17 mouse cellular contexts compared by ENCODE assay signal in genomic region chr10:80002829-80003228, GRCm38 (mm10). TPM values are rescaled to one million over a fixed set of nuclear protein-coding genes. Genes with fewer than 3 reads are reported as not detected.
A peak's percentile ranks its signal among the peaks of the same experiment; 100 is the strongest.
DNase-seq lines count a peak whose midpoint lies in the region; ATAC-seq and TF ChIP-seq lines count a peak whose summit lies in the region.
"Had no signal": no experiment of that assay in that cellular context is flagged by ENCODE, and none has a peak within 500 bp of the region (broad histone marks: within the 10 kb centered on the region; RNA-seq: fewer than 3 reads in every experiment).

No protein-coding gene starts in this region.

- no peak for ATAC-seq in kidney, embryonic 16.5 days (ENCODE audit: low FRiP score, low TSS enrichment)
- no peak for ATAC-seq in G1E (ENCODE audit: extremely low read depth, insufficient number of reproducible peaks, low FRiP score, poor library complexity, severe bottlenecking)
- no peak for ATAC-seq in limb, embryonic 11.5 days (ENCODE audit: insufficient number of reproducible peaks, low FRiP score, low TSS enrichment, low read depth)
- ATAC-seq: activated CD4-positive, CD25-positive, alpha-beta regulatory T cell, adult 4 months had no signal

- H3K27ac ChIP-seq in heart, embryonic 10.5 days: peak overlapping the region; percentile 32
- H3K27ac ChIP-seq in kidney, embryonic 16.5 days (ENCODE audit: low read length): no peak overlapping the region
- H3K27ac ChIP-seq in limb, embryonic 11.5 days (replicated peaks; ENCODE audit: low read depth, low read length): no peak overlapping the region
- H3K27ac ChIP-seq: hindbrain, embryonic 15.5 days had no signal

- no peak for DNase-seq in heart, embryonic 10.5 days (ENCODE audit: low spot score)
- no peak for DNase-seq in heart, postnatal 36 days
- DNase-seq in kidney, adult 11 months: no peak
- DNase-seq in G1E (ENCODE audit: low spot score): no peak
- DNase-seq in limb, embryonic 11.5 days (ENCODE audit: low spot score): no peak
- no peak for DNase-seq in c-Kit-positive CD71-positive TER-119-positive erythroid progenitor cells, embryonic 14.5 days (ENCODE audit: low spot score)
- no peak for DNase-seq in left cerebral cortex, adult 9 months (ENCODE audit: low spot score in 2 of 2)
- DNase-seq: B cell, adult 2 months; cerebellum, adult 9-10 months; embryo, embryonic 11 days; right cerebral cortex, postnatal 25 days; thymus, postnatal 25 days had no signal

- H3K4me3 ChIP-seq in heart, embryonic 10.5 days: peak overlapping the region; percentile 20
- H3K4me3 ChIP-seq in kidney, embryonic 16.5 days (ENCODE audit: low read length): no peak overlapping the region
- H3K4me3 ChIP-seq in G1E (ENCODE audit: low read depth, low read length): peak overlapping the region; percentile 37; the same call in 1 of the 2 replicates
- no peak overlapping the region for H3K4me3 ChIP-seq in limb, embryonic 11.5 days (ENCODE audit: low read depth, low read length)
- H3K4me3 ChIP-seq: hindbrain, embryonic 15.5 days had no signal

- intact Hi-C loops in heart, postnatal 36 days (cut with DNase I): loop anchor here (2.0 kb wide), 1 partner anchor 32 kb away; no protein-coding TSS in a partner anchor

- 0 out of 2 replicates have a peak, but pooled peaks cover 3% of the 10 kb centered on the region for H3K36me3 ChIP-seq in heart, embryonic 10.5 days
- H3K36me3 ChIP-seq in kidney, embryonic 16.5 days (ENCODE audit: insufficient read depth, low read length): no peaks in the 10 kb centered on the region
- peaks cover 100% of the 10 kb centered on the region for H3K36me3 ChIP-seq in G1E (replicated peaks)
- H3K36me3 ChIP-seq in limb, embryonic 11.5 days (ENCODE audit: control insufficient read depth, insufficient read depth, low read length): no peaks in the 10 kb centered on the region
- H3K36me3 ChIP-seq: hindbrain, embryonic 15.5 days had no signal

- H3K9ac ChIP-seq in kidney, embryonic 16.5 days (replicated peaks; ENCODE audit: low read length): 0 out of 2 replicates have a peak overlapping the region, but pooled peaks have one; percentile 36
- no peak overlapping the region for H3K9ac ChIP-seq in limb, embryonic 11.5 days (ENCODE audit: low read length)
- H3K9ac ChIP-seq: hindbrain, embryonic 15.5 days had no signal

- no peak for TF ChIP-seq CTCF in G1E (IDR thresholded peaks at IDR 0.05; ENCODE audit: low read depth, low read length)

- H3K9me3 ChIP-seq in heart, embryonic 10.5 days: no peaks in the 10 kb centered on the region
- H3K9me3 ChIP-seq in kidney, embryonic 16.5 days (ENCODE audit: low read length): no peaks in the 10 kb centered on the region
- no peaks in the 10 kb centered on the region for H3K9me3 ChIP-seq in G1E (replicated peaks)
- no peaks in the 10 kb centered on the region for H3K9me3 ChIP-seq in limb, embryonic 11.5 days (ENCODE audit: control insufficient read depth, low read length)
- H3K9me3 ChIP-seq: hindbrain, embryonic 15.5 days had no signal

- 25% methylated on average over 21 of the region's 21 CpGs for WGBS in heart, embryonic 10.5 days
- WGBS in kidney, embryonic 16.5 days: 25% methylated on average over 21 of the region's 21 CpGs
- WGBS in limb, embryonic 11.5 days: 22% methylated on average over 21 of the region's 21 CpGs

- peaks cover 32% of the 10 kb centered on the region for H3K4me1 ChIP-seq in heart, embryonic 10.5 days
- H3K4me1 ChIP-seq in kidney, embryonic 16.5 days (ENCODE audit: insufficient read depth, low read length): peaks cover 19% of the 10 kb centered on the region
- H3K4me1 ChIP-seq in G1E (ENCODE audit: insufficient read depth, low read depth, low read length): peaks cover 50% of the 10 kb centered on the region
- peaks cover 11% of the 10 kb centered on the region for H3K4me1 ChIP-seq in limb, embryonic 11.5 days (ENCODE audit: control insufficient read depth, insufficient read depth, low read length)

- peak overlapping the region; percentile 24 for H3K4me2 ChIP-seq in kidney, embryonic 16.5 days (replicated peaks; ENCODE audit: low read depth, low read length)
- H3K4me2 ChIP-seq in limb, embryonic 11.5 days (ENCODE audit: low read depth, severe bottlenecking): peak overlapping the region; percentile 15; the same call in 1 of the 2 replicates
- H3K4me2 ChIP-seq: hindbrain, embryonic 15.5 days had no signal

- H3K27me3 ChIP-seq in heart, embryonic 10.5 days (ENCODE audit: insufficient read depth, poor library complexity, severe bottlenecking): peaks cover 96% of the 10 kb centered on the region
- H3K27me3 ChIP-seq in kidney, embryonic 16.5 days (ENCODE audit: insufficient read depth, low read length): peaks cover 14% of the 10 kb centered on the region
- H3K27me3 ChIP-seq in G1E (ENCODE audit: insufficient read depth, low read length): no peaks in the 10 kb centered on the region
- H3K27me3 ChIP-seq in limb, embryonic 11.5 days (ENCODE audit: control insufficient read depth, insufficient read depth, low read length): peaks cover 23% of the 10 kb centered on the region

RNA-seq across cellular contexts. Expression of gene Abca7, which starts 6.5 kb away (rescaled TPM):
- polyA plus RNA-seq in heart, embryonic 10.5 days (2016; fragmentation: Nextera tagmentation; extraction: Ambion mirVana): 2.8 and 4.1 TPM in 2 replicates
- 1 to 10 TPM; 7.7 to 7.9 TPM for total RNA-seq in heart, postnatal 36 days (2021)
- 4.2 and 4.4 TPM in 2 replicates for polyA plus RNA-seq in kidney, embryonic 16.5 days (2015; fragmentation: Nextera tagmentation; extraction: Ambion mirVana)
- total RNA-seq in G1E (2014; fragmentation: Nextera tagmentation): 17.4 and 35.9 TPM in 2 replicates
- 12.1 and 15.2 TPM in 2 replicates for total RNA-seq in G1E (2017)
- polyA plus RNA-seq in G1E (2012): 21.1 and 21.6 TPM in 2 replicates
- polyA plus RNA-seq in limb, embryonic 11.5 days (2014; fragmentation: Nextera tagmentation; extraction: Ambion mirVana): 1.3 and 1.4 TPM in 2 replicates

RNA-seq across cellular contexts. Expression of gene Arhgap45, which starts 13.6 kb away (rescaled TPM):
- 12.0 and 16.7 TPM in 2 replicates for polyA plus RNA-seq in heart, embryonic 10.5 days (2016; fragmentation: Nextera tagmentation; extraction: Ambion mirVana)
- 1 to 10 TPM; 4.1 to 5.9 TPM for total RNA-seq in heart, postnatal 36 days (2021)
- polyA plus RNA-seq in kidney, embryonic 16.5 days (2015; fragmentation: Nextera tagmentation; extraction: Ambion mirVana): 10.5 and 11.3 TPM in 2 replicates
- 56.7 and 59.4 TPM in 2 replicates for total RNA-seq in G1E (2014; fragmentation: Nextera tagmentation)
- 104 and 113 TPM in 2 replicates for total RNA-seq in G1E (2017)
- polyA plus RNA-seq in G1E (2012): 179 and 186 TPM in 2 replicates
- 8.5 and 10.8 TPM in 2 replicates for polyA plus RNA-seq in limb, embryonic 11.5 days (2014; fragmentation: Nextera tagmentation; extraction: Ambion mirVana)

RNA-seq across cellular contexts. Expression of gene Cnn2, which starts 14.4 kb away (rescaled TPM):
- 408 and 456 TPM in 2 replicates for polyA plus RNA-seq in heart, embryonic 10.5 days (2016; fragmentation: Nextera tagmentation; extraction: Ambion mirVana)
- total RNA-seq in heart, postnatal 36 days (2021): 10 to 100 TPM; 29.9 to 30.6 TPM
- 309 and 332 TPM in 2 replicates for polyA plus RNA-seq in kidney, embryonic 16.5 days (2015; fragmentation: Nextera tagmentation; extraction: Ambion mirVana)
- 4.6 and 8.4 TPM in 2 replicates for total RNA-seq in G1E (2014; fragmentation: Nextera tagmentation)
- 7.4 and 10.5 TPM in 2 replicates for total RNA-seq in G1E (2017)
- 20.8 and 27.2 TPM in 2 replicates for polyA plus RNA-seq in G1E (2012)
- polyA plus RNA-seq in limb, embryonic 11.5 days (2014; fragmentation: Nextera tagmentation; extraction: Ambion mirVana): 250 and 255 TPM in 2 replicates

RNA-seq across cellular contexts. Expression of gene Tmem259, which starts 18.7 kb away (rescaled TPM):
- polyA plus RNA-seq in heart, embryonic 10.5 days (2016; fragmentation: Nextera tagmentation; extraction: Ambion mirVana): 12.7 and 16.4 TPM in 2 replicates
- 100 to 1,000 TPM; 107 to 120 TPM for total RNA-seq in heart, postnatal 36 days (2021)
- 10.8 and 11.2 TPM in 2 replicates for polyA plus RNA-seq in kidney, embryonic 16.5 days (2015; fragmentation: Nextera tagmentation; extraction: Ambion mirVana)
- total RNA-seq in G1E (2014; fragmentation: Nextera tagmentation) (62.8 and 79.8 TPM in 2 replicates), G1E (2017) (41.6 and 47.0 TPM in 2 replicates)
- 264 and 361 TPM in 2 replicates for polyA plus RNA-seq in G1E (2012)
- polyA plus RNA-seq in limb, embryonic 11.5 days (2014; fragmentation: Nextera tagmentation; extraction: Ambion mirVana): 15.7 and 15.9 TPM in 2 replicates

RNA-seq across cellular contexts. Expression of gene Grin3b, which starts 32.3 kb away (rescaled TPM):
- 0.30 and 0.34 TPM in 2 replicates for polyA plus RNA-seq in heart, embryonic 10.5 days (2016; fragmentation: Nextera tagmentation; extraction: Ambion mirVana)
- total RNA-seq in heart, postnatal 36 days (2021): under 1 TPM; 0.27 to 0.28 TPM
- polyA plus RNA-seq in kidney, embryonic 16.5 days (2015; fragmentation: Nextera tagmentation; extraction: Ambion mirVana): 0.54 and 0.71 TPM in 2 replicates
- total RNA-seq in G1E (2014; fragmentation: Nextera tagmentation) (0.60 TPM in 1 of 2 replicates, not detected in the other), G1E (2017) (0.44 TPM in 1 of 2 replicates, not detected in the other)
- 0.07 and 0.10 TPM in 2 replicates for polyA plus RNA-seq in G1E (2012)
- 0.23 and 0.41 TPM in 2 replicates for polyA plus RNA-seq in limb, embryonic 11.5 days (2014; fragmentation: Nextera tagmentation; extraction: Ambion mirVana)
- total RNA-seq: megakaryocyte progenitor cell, adult 5-6 weeks; monocyte, adult 5-6 weeks had no signal
- polyA plus RNA-seq: activated CD4-positive, CD25-positive, alpha-beta regulatory T cell, adult 4 months had no signal

Comparison
In these comparisons a context has a peak if more than half of its experiments do, and no peak if none do; other contexts are left out.
1. H3K4me3 ChIP-seq: peak in heart, embryonic 10.5 days (single experiment) and G1E (single experiment); none in kidney, embryonic 16.5 days (single experiment) and limb, embryonic 11.5 days (single experiment).
2. RNA of gene Arhgap45, which starts 13.6 kb away (polyA plus RNA-seq): 179 to 186 TPM in G1E; 12.0 to 16.7 TPM in heart, embryonic 10.5 days, 10.5 to 11.3 TPM in kidney, embryonic 16.5 days and 8.5 to 10.8 TPM in limb, embryonic 11.5 days; every median in the first group is over 10 times any median in the second.